Mouse (Mus musculus): ENCODE data around the gene Cwc25.

Cwc25 gene

GRCm38 (mm10) chr11:97766154-97766881, at the start of gene Cwc25:
TSS of gene Cwc25 (minus strand) at chr11:97766556.
- peak; percentile 95 to 96 for DNase-seq

GRCm38 (mm10) chr11:97815736-97816135, 49.4 kb upstream of the Cwc25 start:
- peak in 1 of 2 experiments; percentile 38 for DNase-seq

GRCm38 (mm10) chr11:97813746-97814515, 47.6 kb upstream of the Cwc25 start:
- peak; percentile 40 to 52 for DNase-seq

GRCm38 (mm10) chr11:97813085-97813484, 46.7 kb upstream of the Cwc25 start:
- DNase-seq: peak in 1 of 2 experiments; percentile 64

GRCm38 (mm10) chr11:97812491-97812921, 46.1 kb upstream of the Cwc25 start:
- DNase-seq: no peak

- no peak for DNase-seq
Observed at GRCm38 (mm10) chr11:97811569-97812362, 45.4 kb upstream of the Cwc25 start.

- DNase-seq: no peak
Observed at GRCm38 (mm10) chr11:97810970-97811369, 44.6 kb upstream of the Cwc25 start.

GRCm38 (mm10) chr11:97810356-97810755, 44.0 kb upstream of the Cwc25 start:
- peak; percentile 78 to 86 for DNase-seq

GRCm38 (mm10) chr11:97809235-97810121, 43.1 kb upstream of the Cwc25 start:
- no peak for DNase-seq

- DNase-seq: no peak
Observed at GRCm38 (mm10) chr11:97808621-97809234, 42.4 kb upstream of the Cwc25 start.

- peak; percentile 59 to 72 for DNase-seq
Observed at GRCm38 (mm10) chr11:97808093-97808492, 41.7 kb upstream of the Cwc25 start.

- DNase-seq: no peak
Observed at GRCm38 (mm10) chr11:97807626-97808025, 41.3 kb upstream of the Cwc25 start.

GRCm38 (mm10) chr11:97806613-97806964, 40.2 kb upstream of the Cwc25 start:
- DNase-seq: no peak

- DNase-seq: no peak
Observed at GRCm38 (mm10) chr11:97805662-97806612, 39.6 kb upstream of the Cwc25 start.

- DNase-seq: no peak
Observed at GRCm38 (mm10) chr11:97804841-97805661, 38.7 kb upstream of the Cwc25 start.

- no peak for DNase-seq
Observed at GRCm38 (mm10) chr11:97803847-97804246, 37.5 kb upstream of the Cwc25 start.

- DNase-seq: no peak
Observed at GRCm38 (mm10) chr11:97802495-97802894, 36.1 kb upstream of the Cwc25 start.

GRCm38 (mm10) chr11:97802194-97802470, 35.8 kb upstream of the Cwc25 start:
- no peak for DNase-seq

- peak; percentile 56 to 76 for DNase-seq
Observed at GRCm38 (mm10) chr11:97801409-97802193, 35.2 kb upstream of the Cwc25 start.
